8 mouse cellular contexts compared by ENCODE assay signal in genomic region chrX:41400058-41400904, GRCm38 (mm10). TPM values are rescaled to one million over a fixed set of nuclear protein-coding genes. Genes with fewer than 3 reads are reported as not detected.
DNase-seq lines count a peak whose midpoint lies in the region; ATAC-seq and TF ChIP-seq lines count a peak whose summit lies in the region.

TSS of gene Gria3 (plus strand) at chrX:41400854.

- ATAC-seq in hindbrain, embryonic 11.5 days (ENCODE audit: low FRiP score) = peak; percentile 71
- peak; percentile 87 for ATAC-seq in midbrain, embryonic 13.5 days

- TF ChIP-seq POLR2A in ES-Bruce4 (IDR thresholded peaks at IDR 0.05; ENCODE audit: insufficient read depth, low read length) = no peak

- no peak within 1 kb of the TSS for H3K27ac ChIP-seq in ES-Bruce4 (ENCODE audit: insufficient read depth, low read length)
- H3K27ac ChIP-seq in hindbrain, embryonic 11.5 days (ENCODE audit: low read depth, low read length) = no peak within 1 kb of the TSS
- H3K27ac ChIP-seq in midbrain, embryonic 13.5 days = peak within 1 kb of the TSS; percentile 72

- no peak for TF ChIP-seq CTCF in ES-Bruce4 (IDR thresholded peaks at IDR 0.05; ENCODE audit: low read depth, low read length)

- H3K9ac ChIP-seq in ES-Bruce4 (ENCODE audit: low read depth, poor library complexity, severe bottlenecking) = peak within 1 kb of the TSS; percentile 58
- H3K9ac ChIP-seq in hindbrain, embryonic 11.5 days (ENCODE audit: low read depth, low read length) = peak within 1 kb of the TSS; percentile 40; the same call in 1 of the 2 replicates
- H3K9ac ChIP-seq in midbrain, embryonic 13.5 days (replicated peaks) = peak within 1 kb of the TSS; percentile 61

- TF ChIP-seq EP300 in ES-Bruce4 (IDR thresholded peaks at IDR 0.05; ENCODE audit: insufficient read depth, low read depth, low read length) = no peak

- H3K9me3 ChIP-seq in ES-Bruce4 (replicated peaks; ENCODE audit: control insufficient read depth, insufficient read depth, low read length, poor library complexity, severe bottlenecking) = no peaks in the 10 kb centered on the region
- no peaks in the 10 kb centered on the region for H3K9me3 ChIP-seq in hindbrain, embryonic 11.5 days (ENCODE audit: control insufficient read depth, low read length)
- no peaks in the 10 kb centered on the region for H3K9me3 ChIP-seq in midbrain, embryonic 13.5 days

- intact Hi-C loops in left cerebral cortex, postnatal 10 days (cut with DNase I) = no loop called here

- H3K4me1 ChIP-seq in ES-Bruce4 (ENCODE audit: control insufficient read depth, insufficient read depth, low read length) = peaks cover 2% of the 10 kb centered on the region
- no peaks in the 10 kb centered on the region for H3K4me1 ChIP-seq in hindbrain, embryonic 11.5 days (replicated peaks; ENCODE audit: control insufficient read depth, insufficient read depth, low read length)
- H3K4me1 ChIP-seq in midbrain, embryonic 13.5 days (replicated peaks) = peaks cover 10% of the 10 kb centered on the region; the same call in 1 of the 2 replicates

- H3K36me3 ChIP-seq in ES-Bruce4 (ENCODE audit: control insufficient read depth, insufficient read depth, low read length, poor library complexity, severe bottlenecking) = no peaks in the 10 kb centered on the region
- no peaks in the 10 kb centered on the region for H3K36me3 ChIP-seq in hindbrain, embryonic 11.5 days (ENCODE audit: control insufficient read depth, insufficient read depth, low read length)
- H3K36me3 ChIP-seq in midbrain, embryonic 13.5 days = no peaks in the 10 kb centered on the region

- peak within 1 kb of the TSS; percentile 55 for H3K4me2 ChIP-seq in hindbrain, embryonic 11.5 days (replicated peaks; ENCODE audit: low read depth, low read length)
- peak within 1 kb of the TSS; percentile 64 for H3K4me2 ChIP-seq in midbrain, embryonic 13.5 days (replicated peaks)

- H3K27me3 ChIP-seq in ES-Bruce4 (ENCODE audit: control insufficient read depth, insufficient read depth, low read length, poor library complexity, severe bottlenecking) = no peaks in the 10 kb centered on the region
- H3K27me3 ChIP-seq in hindbrain, embryonic 11.5 days (ENCODE audit: control insufficient read depth, insufficient read depth, low read length) = no peaks in the 10 kb centered on the region
- H3K27me3 ChIP-seq in midbrain, embryonic 13.5 days = no peaks in the 10 kb centered on the region

- peak within 1 kb of the TSS; percentile 69 for H3K4me3 ChIP-seq in ES-Bruce4 (ENCODE audit: low read depth, low read length)
- peak within 1 kb of the TSS; percentile 35 for H3K4me3 ChIP-seq in hindbrain, embryonic 11.5 days (ENCODE audit: low read depth, low read length)
- H3K4me3 ChIP-seq in midbrain, embryonic 13.5 days (replicated peaks) = peak within 1 kb of the TSS; percentile 48

- DNase-seq in CD4-positive helper T cell, adult 2 months (ENCODE audit: low read depth, low spot score) = peak; percentile 39
- DNase-seq in embryo, embryonic 9.5 days (ENCODE audit: extremely low spot score) = peak; percentile 36
- peak; percentile 45 for DNase-seq in hindbrain, embryonic 11.5 days (ENCODE audit: low spot score)
- peak; percentile 13 to 31 for DNase-seq in left cerebral cortex, postnatal 10 days (ENCODE audit: extremely low spot score in 1 of 2, low spot score in 2 of 2)
- peak; percentile 52 for DNase-seq in thymus, postnatal 0 days (ENCODE audit: low spot score)
- DNase-seq in c-Kit-positive CD71-positive TER-119-positive erythroid progenitor cells, embryonic 14.5 days (ENCODE audit: low spot score) = no peak

- WGBS in hindbrain, embryonic 11.5 days = 13% methylated on average over 21 of the region's 21 CpGs
- 24% methylated on average over 21 of the region's 21 CpGs for WGBS in midbrain, embryonic 13.5 days

RNA-seq across cellular contexts. Expression of gene Gria3, which starts in this region (rescaled TPM):
- 8.1 and 8.2 TPM in 2 replicates for polyA plus RNA-seq in ES-Bruce4 (2011; ENCODE audit: insufficient read depth, insufficient read length, low read depth, missing spikeins)
- 4.2 and 5.8 TPM in 2 replicates for polyA plus RNA-seq in hindbrain, embryonic 11.5 days (2014; fragmentation: Nextera tagmentation; extraction: Ambion mirVana)
- total RNA-seq in left cerebral cortex, postnatal 10 days (2021) = 100 to 1,000 TPM; 128 to 134 TPM
- 11.5 and 12.1 TPM in 2 replicates for polyA plus RNA-seq in midbrain, embryonic 13.5 days (2015; fragmentation: Nextera tagmentation; extraction: Ambion mirVana)
- 2.4 and 2.5 TPM in 2 replicates for polyA plus RNA-seq in thymus, postnatal 0 days (2015; fragmentation: Nextera tagmentation; extraction: Ambion mirVana)
